Mouse (Mus musculus) lung, embryonic 16.5 days (tissue): ENCODE results near the gene N4bp2l2. TPM values are rescaled to one million over a fixed set of nuclear protein-coding genes. Genes with fewer than 3 reads are reported as not detected.

ENCODE experiments used
- ATAC-seq: fragments of 200-750 bp; cut with Nextera tagmentation; 2 replicates; pipeline ENCODE4 v1.8.0; 2017; ENCODE audit warnings: low read depth, mild to moderate bottlenecking, moderate library complexity
- H3K27ac ChIP-seq: fragments of 300-500 bp; sonication (generic); 2 replicates; pipeline ENCODE4 v1.5.1; 2014; ENCODE audit warnings: mild to moderate bottlenecking, control low read depth, low read length
- H3K27me3 ChIP-seq: fragments of 300-500 bp; sonication (generic); 2 replicates; pipeline ENCODE4 v1.6.1; 2014; ENCODE audit warnings: low read depth, low read length, mixed read lengths; ENCODE audit not compliant: control insufficient read depth, insufficient read depth
- H3K36me3 ChIP-seq: fragments of 300-500 bp; sonication (generic); 2 replicates; pipeline ENCODE4 v1.6.1; 2014; ENCODE audit warnings: low read length; ENCODE audit not compliant: control insufficient read depth, insufficient read depth
- H3K4me1 ChIP-seq: fragments of 300-500 bp; sonication (generic); replicated peaks from 2 replicates; pipeline ENCODE4 v1.6.1; 2014; ENCODE audit warnings: low read length, mixed read lengths; ENCODE audit not compliant: control insufficient read depth, insufficient read depth
- H3K4me2 ChIP-seq: fragments of 300-500 bp; sonication (generic); 2 replicates; pipeline ENCODE4 v1.6.1; 2014; ENCODE audit warnings: low read depth, low read length, control low read depth
- H3K4me3 ChIP-seq: fragments of 300-500 bp; sonication (generic); 2 replicates; pipeline ENCODE4 v1.5.1; 2014; ENCODE audit warnings: mild to moderate bottlenecking, low read length, control low read depth
- H3K9ac ChIP-seq: fragments of 300-500 bp; sonication (generic); 2 replicates; pipeline ENCODE4 v1.6.1; 2014; ENCODE audit warnings: low read length, control low read depth
- H3K9me3 ChIP-seq: fragments of 300-500 bp; sonication (generic); 2 replicates; pipeline ENCODE4 v1.6.1; 2016; ENCODE audit warnings: low read length; ENCODE audit not compliant: control insufficient read depth
- WGBS: fragments of 180-500 bp; shearing (Covaris S2); extraction: QIAGEN DNeasy Blood & Tissue Kit; methylation state at CpG from one replicate; pipeline ENCODE4 v1.1.7; 2014; 5-methylcytosine and 5-hydroxymethylcytosine counted together
- polyA plus RNA-seq: library from polyadenylated mRNA; unstranded; fragments of >200 nt; fragmentation: Nextera tagmentation; extraction: Ambion mirVana; gene quantifications from 2 replicates; pipeline ENCODE4 v1.2.1, GENCODE M21; 2015

Gene N4bp2l2
- polyA plus RNA-seq, 1 experiment from 2014 or later = 42.0 TPM

DNA sequence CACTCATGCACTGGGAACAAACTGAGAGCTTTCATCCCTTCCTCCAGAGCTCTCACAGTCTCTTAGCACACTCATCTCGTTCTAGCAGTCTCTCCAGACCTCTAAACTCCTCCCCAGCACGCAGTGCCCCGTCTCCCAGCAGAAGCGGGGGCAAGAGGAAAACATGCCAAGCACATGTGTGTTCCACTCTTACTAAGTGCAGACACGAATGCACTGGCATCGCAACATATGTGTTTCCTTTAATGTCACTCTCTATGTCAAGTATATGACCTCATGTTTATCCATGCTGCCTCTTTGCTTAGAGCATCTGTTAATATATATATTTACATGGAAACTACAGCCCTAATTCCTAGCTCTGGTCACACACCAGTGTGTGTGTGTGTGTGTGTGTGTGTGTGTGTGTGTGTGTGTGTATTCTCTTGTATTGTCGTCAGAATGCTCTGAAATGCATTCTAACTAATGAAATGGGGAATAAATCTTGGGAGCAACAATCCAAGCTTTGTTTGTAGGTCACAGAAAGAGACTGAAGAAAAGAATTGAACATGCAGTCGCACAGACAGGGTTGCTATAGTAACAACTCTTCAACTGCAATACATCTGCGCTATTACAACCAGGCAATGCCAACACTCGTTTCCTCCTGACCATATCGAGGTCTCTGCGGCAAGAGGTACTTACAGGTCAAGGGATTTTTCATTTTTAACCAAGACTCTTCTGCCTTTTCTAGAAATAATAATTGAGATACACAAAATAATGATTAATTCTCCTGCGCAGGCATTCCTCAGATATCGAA lies 64.3 kb downstream of the N4bp2l2 start:
- no peak overlapping the region for H3K4me3 ChIP-seq

DNA sequence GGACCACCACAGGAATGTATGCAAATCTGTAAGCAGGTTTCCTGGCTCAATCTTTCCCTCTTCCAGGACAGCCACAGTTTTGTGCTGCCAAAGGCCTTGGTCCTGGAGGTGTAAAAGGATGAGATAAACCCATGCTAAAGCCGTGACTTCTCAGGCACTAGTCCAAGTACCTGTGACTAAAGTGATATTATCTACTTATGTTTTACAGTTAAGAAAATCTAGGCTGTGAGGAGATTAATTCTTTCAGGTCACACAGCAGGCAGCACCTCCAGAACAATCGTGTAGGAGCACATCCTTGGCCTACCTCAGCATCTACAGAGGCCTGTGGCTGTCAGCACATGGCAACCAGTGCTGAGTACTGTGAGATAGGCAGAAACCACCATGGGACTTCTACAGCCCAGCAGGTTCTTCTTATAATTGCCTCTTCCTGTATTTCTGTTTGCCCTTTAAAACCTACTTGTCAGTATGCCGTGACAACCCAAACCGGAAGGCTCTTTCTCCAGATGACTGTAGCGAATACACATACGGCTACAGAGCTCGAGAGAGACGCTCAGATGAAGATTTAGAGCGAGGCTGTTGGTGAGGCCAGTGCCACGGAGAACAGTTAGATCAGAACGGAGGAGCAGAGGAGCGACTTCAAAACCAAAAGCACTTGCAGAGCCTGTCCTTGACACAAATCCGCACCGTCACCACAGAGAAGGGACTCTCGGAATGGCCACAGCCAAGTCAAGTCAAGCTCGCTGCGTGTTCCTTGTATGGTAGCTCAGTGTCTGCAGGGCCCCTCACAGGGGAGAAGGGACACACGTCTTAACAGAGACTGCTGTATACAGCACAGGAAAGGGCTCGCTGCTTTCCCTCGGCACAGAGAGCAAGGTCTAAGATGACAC lies 65.2 kb downstream of the N4bp2l2 start:
- H3K36me3 ChIP-seq = no peaks in the 10 kb centered on the region
- H3K27me3 ChIP-seq = peaks cover 2% of the 10 kb centered on the region; the same call in 1 of the 2 replicates
- H3K9ac ChIP-seq = no peak overlapping the region; the same call in 1 of the 2 replicates
- H3K27ac ChIP-seq = no peak overlapping the region
- no peaks in the 10 kb centered on the region for H3K4me1 ChIP-seq
- no peak overlapping the region for H3K4me2 ChIP-seq
- H3K9me3 ChIP-seq = no peaks in the 10 kb centered on the region
- H3K4me3 ChIP-seq = no peak overlapping the region
- 68% methylated on average over 20 of the region's 20 CpGs for WGBS
- ATAC-seq = 0 out of 2 replicates have a peak, but pooled peaks have one; percentile 12

More for the DNA sequence above, 64.3 kb downstream of the N4bp2l2 start:
- H3K4me2 ChIP-seq = no peak overlapping the region
- H3K4me1 ChIP-seq = no peaks in the 10 kb centered on the region
- H3K36me3 ChIP-seq = no peaks in the 10 kb centered on the region
- no peak overlapping the region for H3K27ac ChIP-seq
- 0 out of 2 replicates have a peak, but pooled peaks have one; percentile 10 for ATAC-seq
- 72% methylated on average over 14 of the region's 14 CpGs for WGBS
- H3K27me3 ChIP-seq = no peaks in the 10 kb centered on the region
- no peak overlapping the region; the same call in 1 of the 2 replicates for H3K9ac ChIP-seq
- H3K9me3 ChIP-seq = no peaks in the 10 kb centered on the region

DNA sequence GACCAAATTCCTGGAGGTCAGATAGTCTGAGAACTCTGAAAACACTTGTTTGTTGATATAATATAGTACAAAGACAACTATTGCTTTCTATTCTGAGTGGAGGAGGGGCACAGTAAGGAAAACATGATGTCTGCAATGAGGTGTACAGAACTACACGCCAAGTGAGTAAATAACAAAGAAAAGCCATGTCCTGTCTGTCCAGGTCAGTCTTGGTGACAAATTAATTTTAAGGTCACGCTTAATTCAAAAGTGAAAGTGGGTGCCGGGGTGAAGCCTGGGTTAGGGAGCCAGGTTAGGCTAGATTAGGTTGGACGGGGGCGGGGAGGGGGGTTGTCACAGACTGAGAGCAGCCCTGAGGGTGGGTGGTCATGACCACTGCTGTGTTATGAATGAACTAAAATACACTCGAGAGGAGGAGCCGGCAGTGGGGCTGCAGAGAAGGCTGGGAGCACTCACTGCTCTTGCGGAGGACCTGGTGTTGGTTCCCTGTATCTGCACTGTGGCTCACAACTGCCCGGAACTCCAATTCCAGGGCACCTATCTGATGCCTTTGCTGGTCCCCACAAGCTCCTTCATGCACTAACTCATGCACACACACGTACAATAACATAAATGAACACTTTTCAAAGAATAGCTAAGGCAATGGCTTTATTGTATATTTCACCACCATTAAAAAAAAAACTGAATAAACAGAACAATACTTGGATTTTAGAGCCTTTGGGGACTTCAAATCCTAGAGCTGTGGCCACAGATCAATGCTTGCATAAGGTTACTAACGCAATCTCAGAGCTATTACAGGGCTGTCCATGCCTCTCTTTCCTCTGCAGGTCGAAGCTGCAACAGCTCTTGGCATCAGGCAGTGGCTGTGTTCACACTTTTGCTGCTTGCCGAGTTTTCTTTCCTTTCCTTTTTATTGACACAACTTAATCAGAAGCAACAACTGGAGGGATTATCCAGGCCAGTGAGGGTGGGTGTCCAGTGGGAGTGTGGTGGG lies 66.4 kb downstream of the N4bp2l2 start:
- Histone ChIP-seq H3K4me2 (no peak overlapping the region), H3K36me3 (no peaks in the 10 kb centered on the region), H3K9ac (no peak overlapping the region), H3K9me3 (no peaks in the 10 kb centered on the region), H3K27me3 (peaks cover 2% of the 10 kb centered on the region; the same call in 1 of the 2 replicates), H3K4me1 (peaks cover 3% of the 10 kb centered on the region), H3K27ac (no peak overlapping the region), H3K4me3 (no peak overlapping the region; the same call in 1 of the 2 replicates)
- 59% methylated on average over 13 of the region's 13 CpGs for WGBS
- ATAC-seq = no peak

DNA sequence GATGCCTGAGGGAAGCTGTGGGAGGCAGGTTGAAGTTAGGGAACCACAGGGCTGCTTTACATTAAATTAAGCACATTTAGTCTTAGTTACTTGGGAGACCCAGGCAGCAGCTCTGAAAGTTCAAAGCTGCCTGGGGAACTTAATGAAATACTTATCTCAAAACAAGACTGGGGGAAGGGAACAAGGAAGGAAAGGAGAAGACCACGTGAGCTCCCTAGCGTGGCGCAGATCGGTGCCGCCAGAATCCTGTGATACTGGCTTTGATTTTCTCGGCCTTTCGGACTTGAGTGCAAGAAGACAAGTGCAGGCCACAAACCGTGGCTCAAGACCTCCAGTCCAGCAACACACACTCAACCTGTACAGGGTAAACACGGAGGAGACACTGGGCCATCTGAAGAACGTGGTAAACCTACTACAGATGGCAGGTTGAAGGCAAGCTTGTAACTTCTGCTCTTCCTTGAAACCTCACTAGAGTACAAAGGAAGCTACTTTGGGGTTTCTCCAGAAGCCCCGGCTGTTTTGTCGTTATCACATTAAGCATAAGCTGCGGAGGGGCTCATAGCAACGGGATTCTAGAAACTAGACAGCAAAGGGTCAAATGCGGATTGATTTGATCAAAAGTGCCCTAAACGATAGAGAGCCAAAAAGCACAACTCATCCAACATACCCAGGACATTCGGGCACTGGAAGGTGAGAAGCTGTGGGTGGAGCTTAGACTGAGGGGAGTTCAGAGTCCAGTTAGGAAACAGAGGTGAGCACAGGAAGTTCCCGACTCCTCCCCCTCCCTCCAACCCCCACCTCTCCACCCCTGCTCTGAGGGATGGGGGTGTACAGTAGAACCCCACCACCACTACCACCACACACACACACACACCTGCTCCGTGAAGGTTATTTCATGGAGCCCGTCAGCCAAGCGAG lies 67.5 kb downstream of the N4bp2l2 start:
- no peak overlapping the region for H3K9ac ChIP-seq
- peaks cover 2% of the 10 kb centered on the region; the same call in 1 of the 2 replicates for H3K27me3 ChIP-seq
- no peaks in the 10 kb centered on the region for H3K9me3 ChIP-seq
- 47% methylated on average over 21 of the region's 21 CpGs for WGBS
- peaks cover 3% of the 10 kb centered on the region for H3K4me1 ChIP-seq
- no peaks in the 10 kb centered on the region for H3K36me3 ChIP-seq
- no peak overlapping the region for H3K4me2 ChIP-seq
- no peak overlapping the region for H3K27ac ChIP-seq
- H3K4me3 ChIP-seq = no peak overlapping the region
- ATAC-seq = no peak

DNA sequence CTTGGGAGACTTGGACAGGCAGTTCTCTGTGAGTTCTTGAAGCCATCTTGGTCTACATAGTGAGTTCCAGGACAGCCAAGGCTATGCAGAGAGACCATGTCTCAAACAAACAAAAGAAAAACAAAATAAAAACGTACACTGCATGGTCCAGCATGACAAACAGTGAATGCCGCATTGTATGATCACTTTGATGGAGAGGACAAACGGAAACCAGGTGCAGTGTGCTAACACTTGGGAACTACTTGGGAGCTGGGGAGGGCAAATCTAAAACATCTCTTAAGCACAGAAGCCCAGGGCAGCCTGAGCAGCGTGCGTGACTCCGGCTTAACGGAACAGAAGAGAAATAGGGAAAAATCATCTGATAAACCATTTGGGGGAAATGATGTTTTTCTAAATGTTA lies 68.9 kb downstream of the N4bp2l2 start, which contains the start of gene N4bp2l1:
Gene N4bp2l1 (minus strand): TSS at position 101 of the 400 bp plus-strand sequence.
- H3K9ac ChIP-seq = no peak within 1 kb of the TSS
- peaks cover 2% of the 10 kb centered on the region; the same call in 1 of the 2 replicates for H3K27me3 ChIP-seq
- no peak within 1 kb of the TSS for H3K4me2 ChIP-seq
- no peak for ATAC-seq
- H3K36me3 ChIP-seq = no peaks in the 10 kb centered on the region
- WGBS = 75% methylated on average over 7 of the region's 7 CpGs
- H3K9me3 ChIP-seq = no peaks in the 10 kb centered on the region
- no peak within 1 kb of the TSS for H3K27ac ChIP-seq
- H3K4me1 ChIP-seq = peaks cover 8% of the 10 kb centered on the region
- no peak within 1 kb of the TSS for H3K4me3 ChIP-seq

DNA sequence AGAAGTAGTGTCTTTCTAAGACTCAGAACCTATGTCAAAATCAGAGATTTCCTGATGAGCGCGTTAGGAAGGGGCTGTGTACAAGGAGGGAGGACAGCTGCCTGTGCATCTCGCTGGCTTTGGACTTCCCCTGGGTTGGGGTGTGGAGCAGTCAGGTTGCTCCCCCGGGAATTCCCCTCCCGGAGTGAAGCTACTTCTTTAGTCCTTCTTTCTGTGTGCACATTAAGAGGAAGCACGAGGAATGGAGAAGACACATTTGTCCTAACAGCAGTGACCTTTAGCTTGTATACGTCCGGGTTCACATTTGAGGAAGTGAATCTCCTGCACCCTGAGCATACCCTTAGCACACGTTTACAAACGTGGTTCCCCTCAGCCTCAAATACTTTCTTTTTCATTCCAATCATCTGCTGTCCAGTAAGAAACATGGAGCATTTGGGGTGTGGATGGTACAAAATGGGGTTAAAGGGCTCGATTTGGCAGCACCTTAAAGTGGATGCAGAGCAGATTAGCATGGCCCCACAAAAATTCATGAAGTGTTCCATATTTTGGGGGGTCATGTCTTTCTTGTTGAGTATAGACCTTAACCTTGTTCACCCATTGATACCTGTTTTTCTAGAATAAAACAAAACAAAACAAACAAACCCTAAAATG lies 70.5 kb downstream of the N4bp2l2 start:
- Histone ChIP-seq H3K9me3 (no peaks in the 10 kb centered on the region), H3K27me3 (peaks cover 2% of the 10 kb centered on the region; the same call in 1 of the 2 replicates), H3K4me1 (peaks cover 8% of the 10 kb centered on the region), H3K9ac (no peak overlapping the region), H3K27ac (no peak overlapping the region), H3K36me3 (no peaks in the 10 kb centered on the region), H3K4me3 (no peak overlapping the region), H3K4me2 (no peak overlapping the region)
- 45% methylated on average over 11 of the region's 11 CpGs for WGBS
- ATAC-seq = no peak

DNA sequence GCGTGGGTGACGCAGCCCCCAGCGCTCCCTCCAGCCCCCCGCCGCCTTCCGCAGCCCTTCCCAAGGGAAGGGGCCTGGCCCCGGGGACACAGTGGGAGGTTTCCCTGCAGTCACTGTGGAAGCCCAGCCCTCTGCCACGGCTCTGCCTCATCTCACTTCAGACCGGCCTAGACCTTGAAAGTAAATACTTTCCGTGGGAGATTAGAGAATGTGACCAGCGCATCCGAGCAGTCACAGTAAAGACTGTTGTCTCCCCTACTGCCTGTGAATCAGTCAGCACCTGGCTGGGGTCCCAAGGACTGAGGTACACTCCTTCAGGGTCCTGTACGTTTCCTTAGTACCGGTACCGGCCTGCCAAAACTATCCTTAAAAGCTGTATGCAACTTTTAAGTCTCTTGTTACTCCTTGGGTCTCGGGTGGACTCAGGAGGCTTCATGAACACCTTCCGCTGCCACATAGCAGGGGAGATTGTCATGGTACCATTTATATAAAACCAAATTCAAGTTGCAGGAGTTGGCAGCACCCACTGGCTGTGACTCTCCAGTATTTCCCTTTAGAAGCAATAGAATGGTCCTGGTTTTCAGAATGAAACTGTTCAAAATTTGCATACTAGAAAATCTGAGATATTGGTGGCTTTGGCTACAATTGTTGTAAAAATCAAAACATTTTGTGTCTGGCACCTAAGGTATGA lies 71.2 kb downstream of the N4bp2l2 start:
- no peak overlapping the region for H3K27ac ChIP-seq
- peaks cover 8% of the 10 kb centered on the region for H3K4me1 ChIP-seq
- H3K36me3 ChIP-seq = no peaks in the 10 kb centered on the region
- ATAC-seq = no peak
- H3K9me3 ChIP-seq = no peaks in the 10 kb centered on the region
- peak overlapping the region; percentile 95 for H3K4me2 ChIP-seq
- H3K4me3 ChIP-seq = peak overlapping the region; percentile 74
- WGBS = 7% methylated on average over 14 of the region's 17 CpGs
- H3K9ac ChIP-seq = peak overlapping the region; percentile 66
- H3K27me3 ChIP-seq = peaks cover 2% of the 10 kb centered on the region; the same call in 1 of the 2 replicates
